Mouse (Mus musculus) G1E (cell line): ENCODE results near the gene Utp11. TPM values are rescaled to one million over a fixed set of nuclear protein-coding genes. Genes with fewer than 3 reads are reported as not detected.

ENCODE experiments used
- ATAC-seq: 2 replicates; pipeline ENCODE4 v1.8.0; 2016; ENCODE audit warnings: mild to moderate bottlenecking; ENCODE audit not compliant: insufficient number of reproducible peaks, poor library complexity, low FRiP score, severe bottlenecking; ENCODE audit errors: extremely low read depth
- DNase-seq: peaks from one replicate; pipeline ENCODE4 v3.0.0; 2012; ENCODE audit warnings: low spot score
- H3K27me3 ChIP-seq: 2 replicates; pipeline ENCODE4 v1.6.1; 2012; ENCODE audit warnings: mild to moderate bottlenecking, low read length, inconsistent platforms; ENCODE audit not compliant: insufficient read depth
- H3K36me3 ChIP-seq: replicated peaks from 2 replicates; pipeline ENCODE3; 2012; ENCODE audit warnings: mild to moderate bottlenecking, inconsistent platforms
- H3K4me1 ChIP-seq: 2 replicates; pipeline ENCODE4 v1.6.1; 2012; ENCODE audit warnings: low read depth, low read length, inconsistent platforms, mixed read lengths; ENCODE audit not compliant: insufficient read depth
- H3K4me3 ChIP-seq: 2 replicates; pipeline ENCODE4 v1.5.1; 2012; ENCODE audit warnings: low read depth, mild to moderate bottlenecking, inconsistent platforms, low read length, moderate library complexity, mixed read lengths
- H3K9me3 ChIP-seq: replicated peaks from 2 replicates; pipeline ENCODE4 v1.6.1; 2012; ENCODE audit warnings: inconsistent platforms
- CTCF ChIP-seq: IDR thresholded peaks from 2 replicates; pipeline ENCODE4 v1.5.1; 2012; ENCODE audit warnings: low read depth, low read length, inconsistent platforms, mixed read lengths
- GATA1 ChIP-seq: IDR thresholded peaks from 2 replicates; pipeline ENCODE4 v1.6.1; 2012; ENCODE audit warnings: borderline replicate concordance, low read length, inconsistent platforms, mixed read lengths
- GATA2 ChIP-seq: IDR thresholded peaks from 2 replicates; pipeline ENCODE4 v1.6.1; 2012; ENCODE audit warnings: low read depth, low read length, inconsistent platforms, borderline replicate concordance
- POLR2AphosphoS5 ChIP-seq: IDR thresholded peaks from 2 replicates; pipeline ENCODE4 v1.6.1; 2012; ENCODE audit warnings: low read depth, low read length, inconsistent platforms; ENCODE audit not compliant: insufficient replicate concordance
- TAL1 ChIP-seq: conservative IDR thresholded peaks from 2 replicates; pipeline ENCODE4 v1.6.1; 2012; ENCODE audit warnings: low read depth, low read length, inconsistent platforms, mixed read lengths
- polyA plus RNA-seq: library from polyadenylated mRNA; stranded (reverse); fragments of >175 nt; gene quantifications from 2 replicates; pipeline ENCODE4 v1.2.3, GENCODE M21; 2012
- total RNA-seq, 2 experiments: library from RNA; stranded (forward) in 1 of 2; stranded (reverse) in 1 of 2; fragments of 200-1000 nt in 1 of 2; fragments of >200 nt in 1 of 2; fragmentation: Nextera tagmentation in 1 of 2; gene quantifications; 2 replicates each; pipeline ENCODE4 v1.2.3; 2014 to 2017

Utp11 gene
- total and polyA plus RNA-seq, 3 experiments, result 16.7 to 94.3 (median 80.4) TPM

DNA sequence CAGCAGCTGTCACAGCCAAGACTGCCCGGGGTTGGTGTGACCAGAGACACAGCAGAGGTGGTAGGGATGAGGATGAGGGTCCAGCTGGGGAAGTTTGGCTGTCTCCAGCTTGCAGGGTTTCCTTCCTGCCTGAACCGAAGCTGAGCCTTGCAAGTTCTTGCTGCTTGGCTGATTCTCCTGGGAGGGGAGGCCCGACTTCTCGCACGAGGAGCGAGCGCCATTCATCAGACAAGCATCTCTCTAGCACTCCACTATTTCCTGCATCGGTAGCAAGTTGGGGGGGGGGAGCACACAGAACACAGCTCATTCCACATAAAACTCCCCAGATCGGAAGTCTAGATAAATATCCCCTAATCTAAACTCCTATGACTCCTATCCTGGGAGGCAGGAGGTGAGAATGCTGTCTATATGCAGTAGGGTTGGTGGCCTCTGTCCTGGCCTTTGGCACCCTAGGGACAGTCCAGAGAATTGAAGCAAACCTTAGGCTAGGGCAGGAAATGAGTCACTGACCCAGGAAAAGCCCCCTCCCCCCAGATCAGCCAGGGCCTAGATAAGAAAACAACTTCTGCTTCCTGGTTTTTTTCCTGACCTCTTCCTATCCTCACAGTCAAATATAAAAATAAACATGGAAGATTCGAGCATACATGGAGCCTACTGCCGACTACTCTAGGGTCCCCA lies 11.5 kb upstream of the Utp11 start:
- peaks cover 55% of the 10 kb centered on the region for H3K36me3 ChIP-seq
- DNase-seq, result no peak
- TF ChIP-seq GATA1 (no peak), CTCF (no peak), GATA2 (no peak), TAL1 (no peak), POLR2AphosphoS5 (no peak)
- no peak for ATAC-seq
- no peaks in the 10 kb centered on the region for H3K27me3 ChIP-seq
- H3K4me1 ChIP-seq, result peaks cover 86% of the 10 kb centered on the region
- H3K9me3 ChIP-seq, result peaks cover 4% of the 10 kb centered on the region; the same call in 1 of the 2 replicates
- peak overlapping the region; percentile 31; the same call in 1 of the 2 replicates for H3K4me3 ChIP-seq

DNA sequence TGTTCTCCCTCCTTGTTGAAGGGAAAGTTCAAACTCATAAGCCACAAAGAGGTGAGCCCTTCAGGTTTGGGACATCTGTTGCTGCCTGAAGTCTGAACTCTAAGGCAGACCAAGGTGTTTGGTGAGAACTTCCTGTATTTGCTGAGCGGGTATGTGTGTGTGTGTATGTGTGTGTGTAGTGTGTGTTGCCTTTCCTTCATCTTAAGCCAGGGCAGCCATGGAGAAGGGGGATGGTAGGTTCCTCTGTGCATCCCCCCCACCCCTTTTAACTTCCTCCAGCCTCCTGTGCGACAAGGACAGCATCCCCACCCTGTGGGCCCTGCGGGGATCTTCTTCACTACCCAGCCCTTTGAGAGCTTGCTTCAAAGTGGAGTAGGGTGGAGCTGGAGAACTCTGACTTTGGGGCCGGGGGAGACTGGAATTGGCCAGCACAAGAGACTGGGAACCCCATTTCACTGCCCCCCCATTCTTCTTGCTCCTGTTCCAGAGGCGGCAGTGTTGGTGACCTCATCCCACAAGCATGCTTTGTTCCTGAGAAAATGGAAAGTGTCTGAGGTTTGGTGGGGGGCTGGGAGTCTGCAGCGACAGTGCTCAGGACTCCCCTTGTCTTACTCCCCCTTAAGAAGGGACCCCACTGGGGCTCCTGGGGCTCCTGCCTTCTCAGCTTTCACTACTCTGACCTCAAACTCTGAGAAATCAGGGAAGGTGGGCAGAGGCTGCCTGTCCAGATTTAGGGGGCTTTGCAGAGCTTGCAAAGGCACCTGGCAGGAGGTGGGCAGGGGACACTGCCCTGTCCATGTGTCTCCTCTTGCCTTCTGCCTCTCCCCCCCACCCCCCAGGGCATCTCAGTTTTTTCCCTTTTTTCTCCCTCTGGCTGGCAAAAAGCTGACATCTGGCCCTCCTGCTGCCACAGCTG lies 10.7 kb upstream of the Utp11 start:
- ATAC-seq (no peak), DNase-seq (no peak)
- peaks cover 4% of the 10 kb centered on the region; the same call in 1 of the 2 replicates for H3K9me3 ChIP-seq
- peaks cover 54% of the 10 kb centered on the region for H3K36me3 ChIP-seq
- no peak for TF ChIP-seq CTCF
- TF ChIP-seq POLR2AphosphoS5, result no peak
- no peak for TF ChIP-seq TAL1
- TF ChIP-seq GATA1, result no peak
- no peak for TF ChIP-seq GATA2
- H3K27me3 ChIP-seq, result no peaks in the 10 kb centered on the region
- peak overlapping the region; percentile 68; the same call in 1 of the 2 replicates for H3K4me3 ChIP-seq
- peaks cover 86% of the 10 kb centered on the region for H3K4me1 ChIP-seq

DNA sequence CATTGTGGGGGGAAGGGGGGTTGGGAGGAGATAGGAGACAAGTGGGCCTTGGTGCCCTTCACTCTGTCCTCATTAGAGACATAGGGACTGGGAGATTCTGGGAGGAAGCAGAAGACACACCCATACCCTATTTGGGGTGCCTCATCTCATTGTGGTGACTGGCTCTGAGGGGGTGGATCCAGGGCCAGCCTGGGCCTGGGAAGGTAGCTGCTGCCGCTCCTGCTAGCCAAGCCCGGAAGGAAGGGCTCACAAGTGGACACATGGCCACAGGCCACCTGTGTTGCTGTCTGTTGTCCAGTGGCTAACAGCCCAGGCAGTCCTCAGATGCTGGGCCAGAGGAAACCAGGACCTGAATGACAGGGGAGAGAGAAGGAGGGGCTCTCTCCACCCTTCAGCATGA lies 10.0 kb upstream of the Utp11 start:
- peaks cover 57% of the 10 kb centered on the region for H3K36me3 ChIP-seq
- ATAC-seq (peak; percentile 52), DNase-seq (peak; percentile 59)
- H3K4me3 ChIP-seq, result peak overlapping the region; percentile 68; the same call in 1 of the 2 replicates
- no peaks in the 10 kb centered on the region for H3K27me3 ChIP-seq
- peaks cover 4% of the 10 kb centered on the region; the same call in 1 of the 2 replicates for H3K9me3 ChIP-seq
- H3K4me1 ChIP-seq, result peaks cover 79% of the 10 kb centered on the region
- TF ChIP-seq GATA2, result no peak

DNA sequence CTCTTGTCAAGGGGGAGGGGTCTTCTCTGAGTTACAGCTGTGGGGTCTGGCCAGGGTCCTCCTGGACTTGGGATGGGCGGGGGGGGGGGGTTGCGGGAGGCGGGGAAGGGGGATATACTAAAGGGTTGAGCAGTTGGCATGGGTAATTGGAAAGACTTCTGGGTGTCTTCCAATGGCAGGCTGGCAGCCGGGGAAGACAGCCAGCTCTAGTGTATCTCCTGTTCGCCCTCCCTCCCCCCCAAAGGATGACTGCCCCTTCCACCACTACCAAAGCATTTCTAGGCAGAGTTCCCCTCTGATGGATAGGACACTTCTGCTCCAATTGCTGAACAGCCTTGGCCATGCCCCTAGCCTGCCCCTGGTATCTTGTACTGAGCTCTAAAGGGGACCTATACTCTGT lies 8.5 kb upstream of the Utp11 start:
- Histone ChIP-seq H3K27me3 (no peaks in the 10 kb centered on the region), H3K4me1 (peaks cover 70% of the 10 kb centered on the region), H3K36me3 (peaks cover 54% of the 10 kb centered on the region), H3K4me3 (peak overlapping the region; percentile 81; the same call in 1 of the 2 replicates), H3K9me3 (no peaks in the 10 kb centered on the region)
- DNase-seq (no peak), ATAC-seq (no peak)
- no peak for TF ChIP-seq TAL1

DNA sequence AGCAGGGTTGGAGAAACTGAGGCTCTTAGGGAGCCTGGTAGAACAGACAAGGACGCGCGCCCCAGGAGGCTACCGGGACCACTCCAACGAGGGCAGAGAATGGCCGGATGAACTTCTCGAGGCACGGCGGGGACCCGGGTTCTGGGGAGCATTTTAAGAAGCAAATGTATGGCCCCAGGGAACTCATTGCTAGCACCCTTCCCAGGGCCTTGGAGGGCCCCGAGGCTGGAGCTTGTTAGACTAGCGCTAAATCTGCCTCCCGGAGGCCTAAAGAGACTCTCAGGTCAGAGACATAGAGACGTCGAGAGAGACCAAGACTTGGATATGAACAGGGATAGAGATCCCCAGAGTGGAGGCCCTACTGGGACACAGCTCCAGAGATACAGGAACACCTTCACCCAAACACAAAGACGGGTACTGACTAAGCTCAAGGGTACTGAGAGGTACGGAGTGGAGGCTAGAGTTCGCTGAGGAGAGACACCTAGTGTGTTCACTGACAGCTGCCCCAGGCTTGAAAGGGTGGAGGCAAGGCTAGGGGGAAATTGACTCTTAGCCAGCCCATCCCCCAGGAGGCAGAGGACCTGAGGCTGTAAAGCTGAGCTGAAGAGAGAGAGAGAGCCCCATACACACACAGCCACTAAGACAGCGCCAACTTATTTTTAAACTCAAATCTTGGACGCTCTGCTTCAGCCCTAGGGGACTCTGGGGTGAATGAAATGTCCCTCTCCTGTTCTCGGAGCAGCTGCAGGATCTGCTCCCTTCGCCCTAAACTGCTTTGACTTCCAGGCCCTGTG lies 7.8 kb upstream of the Utp11 start:
- no peaks in the 10 kb centered on the region for H3K27me3 ChIP-seq
- DNase-seq (peak; percentile 54), ATAC-seq (peak; percentile 42; the same call in 1 of the 2 replicates)
- H3K4me3 ChIP-seq, result peak overlapping the region; percentile 81
- H3K36me3 ChIP-seq, result peaks cover 48% of the 10 kb centered on the region
- H3K9me3 ChIP-seq, result no peaks in the 10 kb centered on the region
- no peak for TF ChIP-seq GATA1
- TF ChIP-seq TAL1, result no peak
- TF ChIP-seq CTCF, result no peak
- no peak for TF ChIP-seq GATA2
- TF ChIP-seq POLR2AphosphoS5, result no peak
- H3K4me1 ChIP-seq, result peaks cover 75% of the 10 kb centered on the region

DNA sequence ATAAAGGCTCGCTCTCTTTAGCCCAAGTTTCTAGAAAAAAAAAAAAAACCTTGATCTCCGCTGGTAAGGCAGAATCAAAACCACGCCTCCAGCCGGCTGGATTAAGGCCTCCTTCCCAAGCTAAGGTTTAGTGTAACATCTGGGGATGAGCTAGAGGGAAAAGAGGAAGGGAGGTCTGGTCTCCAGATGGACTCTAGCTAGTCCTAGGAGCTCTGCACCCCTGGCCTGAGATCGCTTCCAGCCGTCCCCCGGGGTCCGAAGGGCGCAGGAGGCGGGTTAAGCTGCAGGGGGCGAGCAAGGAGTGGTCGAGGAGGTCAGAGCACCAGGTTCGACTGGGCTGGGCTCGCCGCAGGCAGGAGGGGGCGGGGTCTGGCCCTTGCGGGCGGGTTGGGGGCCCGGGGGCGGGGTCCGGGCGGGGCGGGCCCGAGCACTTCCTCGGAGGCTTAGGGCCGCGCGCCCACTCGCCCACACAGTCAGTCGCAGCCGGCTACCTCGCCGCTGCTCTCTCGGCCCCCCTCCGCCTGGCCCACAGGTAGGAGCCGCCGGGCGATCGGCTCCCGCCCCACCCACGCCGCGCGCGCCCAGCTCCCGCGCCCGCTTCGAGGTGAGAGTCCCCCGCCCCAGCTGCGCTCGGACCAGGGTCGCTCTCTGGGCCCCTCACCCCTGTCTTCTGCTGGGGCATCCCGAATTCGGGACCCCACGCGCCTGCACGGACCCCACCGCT lies 7.0 kb upstream of the Utp11 start, which contains the start of gene Fhl3:
Gene Fhl3 (plus strand): TSS at position 454 of the 724 bp plus-strand sequence.
- Histone ChIP-seq H3K27me3 (no peaks in the 10 kb centered on the region), H3K36me3 (peaks cover 40% of the 10 kb centered on the region), H3K4me3 (peak within 1 kb of the TSS; percentile 81), H3K9me3 (no peaks in the 10 kb centered on the region), H3K4me1 (peaks cover 75% of the 10 kb centered on the region)
- peak; percentile 17 for ATAC-seq
- no peak for TF ChIP-seq GATA2
- DNase-seq, result peak; percentile 74
